Mouse (Mus musculus): Measurements from ENCODE around the gene Creb3l1. TPM values are rescaled to one million over a fixed set of nuclear protein-coding genes. Genes with fewer than 3 reads are reported as not detected.

Creb3l1 gene
- total and polyA plus RNA-seq, 2 experiments from 2014 or later: 3.8 to 4.2 TPM

GRCm38 (mm10) chr2:91966367-91966766, 57.9 kb downstream of the Creb3l1 start:
- DNase-seq (ENCODE audit: low spot score) (no peak), ATAC-seq (ENCODE audit: insufficient read depth, low read depth) (no peak)
- no peak overlapping the region for H3K4me2 ChIP-seq (ENCODE audit: low read depth, low read length)
- TF ChIP-seq EP300 (IDR thresholded peaks at IDR 0.05; ENCODE audit: low read depth) (no peak), CTCF (IDR thresholded peaks at IDR 0.05; ENCODE audit: low read depth) (no peak)
- WGBS: 90% methylated on average over 5 of the region's 5 CpGs
- no peak overlapping the region; the same call in 1 of the 2 replicates for H3K27ac ChIP-seq (ENCODE audit: low read depth)
- H3K27me3 ChIP-seq (ENCODE audit: control insufficient read depth, insufficient read depth, low read length): no peaks in the 10 kb centered on the region
- H3K9ac ChIP-seq (replicated peaks; ENCODE audit: low read depth, low read length): no peak overlapping the region
- no peaks in the 10 kb centered on the region for H3K36me3 ChIP-seq (replicated peaks; ENCODE audit: control insufficient read depth, insufficient read depth, low read length)
- no peaks in the 10 kb centered on the region for H3K9me3 ChIP-seq (replicated peaks; ENCODE audit: control insufficient read depth, low read length)
- peaks cover 40% of the 10 kb centered on the region; the same call in 1 of the 2 replicates for H3K4me1 ChIP-seq (ENCODE audit: control insufficient read depth, insufficient read depth)
- H3K4me3 ChIP-seq (ENCODE audit: low read depth, low read length): no peak overlapping the region

- Histone ChIP-seq H3K36me3 (replicated peaks; ENCODE audit: control insufficient read depth, insufficient read depth, low read length) (no peaks in the 10 kb centered on the region), H3K4me3 (ENCODE audit: low read depth, low read length) (peak overlapping the region; percentile 76), H3K9me3 (replicated peaks; ENCODE audit: control insufficient read depth, low read length) (no peaks in the 10 kb centered on the region), H3K27ac (ENCODE audit: low read depth) (peak overlapping the region; percentile 86), H3K4me2 (ENCODE audit: low read depth, low read length) (peak overlapping the region; percentile 61), H3K4me1 (ENCODE audit: control insufficient read depth, insufficient read depth) (peaks cover 33% of the 10 kb centered on the region; the same call in 1 of the 2 replicates), H3K27me3 (ENCODE audit: control insufficient read depth, insufficient read depth, low read length) (no peaks in the 10 kb centered on the region), H3K9ac (replicated peaks; ENCODE audit: low read depth, low read length) (peak overlapping the region; percentile 54; the same call in 1 of the 2 replicates)
- ATAC-seq (ENCODE audit: insufficient read depth, low read depth) (peak; percentile 3; the same call in 1 of the 2 replicates), DNase-seq (ENCODE audit: low spot score) (peak; percentile 47)
- WGBS: 21% methylated on average over 20 of the region's 20 CpGs
- TF ChIP-seq EP300 (IDR thresholded peaks at IDR 0.05; ENCODE audit: low read depth): peak; percentile 71; the same call in 1 of the 2 replicates
- TF ChIP-seq CTCF (IDR thresholded peaks at IDR 0.05; ENCODE audit: low read depth): no peak
Observed at GRCm38 (mm10) chr2:91965417-91965816, 58.9 kb downstream of the Creb3l1 start.

- WGBS: 63% methylated on average over 3 of the region's 3 CpGs
- DNase-seq (ENCODE audit: low spot score): no peak
Observed at GRCm38 (mm10) chr2:91964610-91965204, 59.6 kb downstream of the Creb3l1 start.

GRCm38 (mm10) chr2:91963443-91963932, 60.8 kb downstream of the Creb3l1 start:
- WGBS: 0% methylated on average over 44 of the region's 57 CpGs
- ATAC-seq (ENCODE audit: insufficient read depth, low read depth) (peak; percentile 89), DNase-seq (ENCODE audit: low spot score) (peak; percentile 94)
- TF ChIP-seq CTCF (IDR thresholded peaks at IDR 0.05; ENCODE audit: low read depth) (peak; percentile 80), EP300 (IDR thresholded peaks at IDR 0.05; ENCODE audit: low read depth) (no peak)
- peak overlapping the region; percentile 85 for H3K4me2 ChIP-seq (ENCODE audit: low read depth, low read length)
- no peaks in the 10 kb centered on the region for H3K27me3 ChIP-seq (ENCODE audit: control insufficient read depth, insufficient read depth, low read length)
- H3K9ac ChIP-seq (replicated peaks; ENCODE audit: low read depth, low read length): peak overlapping the region; percentile 84
- H3K27ac ChIP-seq (ENCODE audit: low read depth): peak overlapping the region; percentile 86
- H3K36me3 ChIP-seq (replicated peaks; ENCODE audit: control insufficient read depth, insufficient read depth, low read length): no peaks in the 10 kb centered on the region
- peaks cover 33% of the 10 kb centered on the region for H3K4me1 ChIP-seq (ENCODE audit: control insufficient read depth, insufficient read depth)
- no peaks in the 10 kb centered on the region for H3K9me3 ChIP-seq (replicated peaks; ENCODE audit: control insufficient read depth, low read length)
- H3K4me3 ChIP-seq (ENCODE audit: low read depth, low read length): peak overlapping the region; percentile 76

More at GRCm38 (mm10) chr2:91964610-91965204, 59.6 kb downstream of the Creb3l1 start:
- Histone ChIP-seq H3K4me1 (ENCODE audit: control insufficient read depth, insufficient read depth) (peaks cover 32% of the 10 kb centered on the region; the same call in 1 of the 2 replicates), H3K4me2 (ENCODE audit: low read depth, low read length) (peak overlapping the region; percentile 61), H3K27me3 (ENCODE audit: control insufficient read depth, insufficient read depth, low read length) (no peaks in the 10 kb centered on the region), H3K36me3 (replicated peaks; ENCODE audit: control insufficient read depth, insufficient read depth, low read length) (no peaks in the 10 kb centered on the region), H3K4me3 (ENCODE audit: low read depth, low read length) (peak overlapping the region; percentile 76), H3K9ac (replicated peaks; ENCODE audit: low read depth, low read length) (peak overlapping the region; percentile 54; the same call in 1 of the 2 replicates), H3K27ac (ENCODE audit: low read depth) (peak overlapping the region; percentile 86), H3K9me3 (replicated peaks; ENCODE audit: control insufficient read depth, low read length) (no peaks in the 10 kb centered on the region)
- TF ChIP-seq EP300 (IDR thresholded peaks at IDR 0.05; ENCODE audit: low read depth) (no peak), CTCF (IDR thresholded peaks at IDR 0.05; ENCODE audit: low read depth) (no peak)
- no peak for ATAC-seq (ENCODE audit: insufficient read depth, low read depth)

- no peak for TF ChIP-seq CTCF (IDR thresholded peaks at IDR 0.05; ENCODE audit: low read depth)
- no peak for TF ChIP-seq EP300 (IDR thresholded peaks at IDR 0.05; ENCODE audit: low read depth)
- H3K9ac ChIP-seq (replicated peaks; ENCODE audit: low read depth, low read length): peak overlapping the region; percentile 84
- no peaks in the 10 kb centered on the region for H3K9me3 ChIP-seq (replicated peaks; ENCODE audit: control insufficient read depth, low read length)
- H3K36me3 ChIP-seq (replicated peaks; ENCODE audit: control insufficient read depth, insufficient read depth, low read length): no peaks in the 10 kb centered on the region
- ATAC-seq (ENCODE audit: insufficient read depth, low read depth): peak; percentile 21
- H3K27ac ChIP-seq (ENCODE audit: low read depth): peak overlapping the region; percentile 78
- H3K27me3 ChIP-seq (ENCODE audit: control insufficient read depth, insufficient read depth, low read length): no peaks in the 10 kb centered on the region
- peaks cover 29% of the 10 kb centered on the region for H3K4me1 ChIP-seq (ENCODE audit: control insufficient read depth, insufficient read depth)
- H3K4me3 ChIP-seq (ENCODE audit: low read depth, low read length): peak overlapping the region; percentile 76
- no peak for DNase-seq (ENCODE audit: low spot score)
- WGBS: under 1% methylated on average over 39 of the region's 39 CpGs
- peak overlapping the region; percentile 85 for H3K4me2 ChIP-seq (ENCODE audit: low read depth, low read length)
Observed at GRCm38 (mm10) chr2:91962864-91963401, 61.4 kb downstream of the Creb3l1 start.

Measured in heart, postnatal 0 days (tissue).